Mouse (Mus musculus) megakaryocyte, adult 5-6 weeks (primary cell): ENCODE data around the gene Bex2. TPM values are rescaled to one million over a fixed set of nuclear protein-coding genes. Genes with fewer than 3 reads are reported as not detected.

Experiments
- total RNA-seq, 2 experiments: library from RNA; stranded (forward) in 1 of 2; stranded (reverse) in 1 of 2; fragments of 153-499, 151-499 nt in 1 of 2; fragments of 221-1000, 200-1000 nt in 1 of 2; gene quantifications; 2 replicates each; pipeline versions ENCODE4 v1.2.3 to v1.2.4; 2015 to 2017

The Bex2 gene
- total RNA-seq, 2 experiments from 2014 or later = not detected

Other genes starting within 250 kb of the Bex2 start
- gene Gprasp2, start 229.2 kb downstream of the Bex2 start, total RNA-seq (2015) = not detected in 2 replicates
- gene Gprasp2, start 229.2 kb downstream of the Bex2 start, total RNA-seq (2017) = 0.07 TPM in 1 of 2 replicates, not detected in the other
- not detected in 2 replicates for gene Arxes2, start 74.4 kb downstream of the Bex2 start, total RNA-seq (2015)
- gene Arxes2, start 74.4 kb downstream of the Bex2 start, total RNA-seq (2017) = not detected in 2 replicates
- gene Arxes1, start 34.9 kb downstream of the Bex2 start, total RNA-seq (2015) = 0.16 TPM in 1 of 2 replicates, not detected in the other
- gene Arxes1, start 34.9 kb downstream of the Bex2 start, total RNA-seq (2017) = not detected in 2 replicates
- not detected in 2 replicates for gene Nxf3, start 17.0 kb upstream of the Bex2 start, total RNA-seq (2015)
- not detected in 2 replicates for gene Nxf3, start 17.0 kb upstream of the Bex2 start, total RNA-seq (2017)
- 0.58 and 0.62 TPM in 2 replicates for gene Bex4, start 70.8 kb upstream of the Bex2 start, total RNA-seq (2015)
- gene Bex4, start 70.8 kb upstream of the Bex2 start, total RNA-seq (2017) = 2.0 and 2.1 TPM in 2 replicates
- 20.6 and 26.5 TPM in 2 replicates for gene Tceal8, start 104.1 kb upstream of the Bex2 start, total RNA-seq (2015)
- 34.4 and 39.0 TPM in 2 replicates for gene Tceal8, start 104.1 kb upstream of the Bex2 start, total RNA-seq (2017)
- not detected in 2 replicates for gene Tceal5, start 135.6 kb upstream of the Bex2 start, total RNA-seq (2015)
- not detected in 2 replicates for gene Tceal5, start 135.6 kb upstream of the Bex2 start, total RNA-seq (2017)
- gene Tceal7, start 146.5 kb upstream of the Bex2 start, total RNA-seq (2015) = not detected in 2 replicates
- gene Tceal7, start 146.5 kb upstream of the Bex2 start, total RNA-seq (2017) = not detected in 2 replicates
- gene Bex1, start 147.3 kb upstream of the Bex2 start, total RNA-seq (2015) = not detected in 2 replicates
- not detected in 2 replicates for gene Bex1, start 147.3 kb upstream of the Bex2 start, total RNA-seq (2017)
- 75.3 and 100 TPM in 2 replicates for gene Tceal9, start 176.8 kb upstream of the Bex2 start, total RNA-seq (2015)
- gene Tceal9, start 176.8 kb upstream of the Bex2 start, total RNA-seq (2017) = 127 and 154 TPM in 2 replicates
- 55.7 and 64.5 TPM in 2 replicates for gene Bex3, start 202.0 kb upstream of the Bex2 start, total RNA-seq (2015)
- 38.5 and 38.8 TPM in 2 replicates for gene Bex3, start 202.0 kb upstream of the Bex2 start, total RNA-seq (2017)